Mouse (Mus musculus): Measurements from ENCODE around the gene Bend4. TPM values are rescaled to one million over a fixed set of nuclear protein-coding genes. Genes with fewer than 3 reads are reported as not detected.
A peak's percentile ranks its signal among the peaks of the same experiment; 100 is the strongest.

Gene Bend4
- polyA plus RNA-seq, 1 experiment from 2014 or later, result 5.1 TPM

DNA sequence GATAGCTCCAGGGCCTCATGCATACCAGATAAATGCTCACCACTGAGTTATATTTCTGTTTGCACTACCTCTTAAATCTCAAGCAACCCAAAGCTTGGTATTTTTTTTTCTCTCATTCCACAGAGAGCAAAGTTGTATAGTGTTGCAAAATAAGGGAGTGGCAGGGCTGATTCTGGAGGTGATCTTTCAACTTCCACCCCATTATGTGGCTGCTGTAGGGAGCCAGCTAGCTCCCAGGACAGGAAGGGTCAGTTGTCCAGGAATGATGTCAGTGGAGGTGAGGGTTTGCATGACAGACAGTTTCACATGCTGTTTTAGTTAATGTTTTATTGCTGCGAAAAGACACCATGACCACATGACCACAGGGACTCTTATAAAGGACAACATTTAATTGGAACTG, 26.2 kb upstream of the Bend4 start:
- no peaks in the 10 kb centered on the region for H3K27me3 ChIP-seq (replicated peaks; ENCODE audit: control insufficient read depth, insufficient read depth, low read length)
- no peak overlapping the region for H3K4me2 ChIP-seq (ENCODE audit: low read length)
- no peaks in the 10 kb centered on the region for H3K36me3 ChIP-seq (ENCODE audit: control insufficient read depth, insufficient read depth, low read length)
- no peaks in the 10 kb centered on the region for H3K9me3 ChIP-seq (ENCODE audit: control insufficient read depth, low read length)
- H3K9ac ChIP-seq (ENCODE audit: low read length), result no peak overlapping the region
- DNase-seq (ENCODE audit: low spot score), result no peak
- H3K4me3 ChIP-seq (ENCODE audit: low read depth, low read length), result no peak overlapping the region
- H3K4me1 ChIP-seq (replicated peaks; ENCODE audit: control insufficient read depth, insufficient read depth, low read length), result no peaks in the 10 kb centered on the region
- no peak for ATAC-seq (replicated peaks; ENCODE audit: low FRiP score, low TSS enrichment, low read depth)
- H3K27ac ChIP-seq (ENCODE audit: low read depth), result no peak overlapping the region
- WGBS, result 94% methylated on average over 1 of the region's 1 CpGs

DNA sequence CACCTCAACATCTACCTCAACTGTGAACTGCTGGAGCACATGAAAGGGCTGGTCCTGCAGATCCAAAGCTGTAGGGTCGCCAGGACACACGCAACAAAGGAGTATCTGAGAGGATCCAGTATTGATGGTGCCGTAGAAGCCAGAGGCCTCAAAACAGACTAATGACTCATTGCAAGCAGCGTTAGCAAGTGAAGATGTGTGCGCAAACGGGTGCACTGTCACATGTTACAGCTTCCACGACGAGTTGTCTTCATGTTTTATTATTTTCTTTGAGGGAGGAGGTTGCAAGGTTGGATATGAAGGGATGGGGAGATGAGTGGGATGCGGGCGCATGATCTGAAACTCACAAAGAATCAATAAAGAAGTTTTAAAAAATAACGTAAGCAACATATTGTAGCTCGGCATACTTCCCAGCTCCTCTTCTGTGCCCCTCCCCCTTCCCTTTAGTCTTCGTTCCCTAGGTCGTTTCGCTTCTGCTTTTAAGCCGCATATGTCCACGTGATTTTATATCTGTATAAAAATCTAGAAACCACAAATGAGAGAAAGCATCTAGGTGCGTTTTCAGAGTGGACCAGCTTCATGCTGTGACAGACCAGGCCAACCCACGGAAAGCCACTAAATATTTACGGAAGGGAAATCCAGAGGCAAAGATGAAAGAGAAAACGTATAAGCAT, 22.0 kb upstream of the Bend4 start:
- Histone ChIP-seq H3K27me3 (replicated peaks; ENCODE audit: control insufficient read depth, insufficient read depth, low read length) (no peaks in the 10 kb centered on the region), H3K9me3 (ENCODE audit: control insufficient read depth, low read length) (no peaks in the 10 kb centered on the region), H3K9ac (ENCODE audit: low read length) (no peak overlapping the region), H3K4me2 (ENCODE audit: low read length) (no peak overlapping the region), H3K4me1 (replicated peaks; ENCODE audit: control insufficient read depth, insufficient read depth, low read length) (peaks cover 6% of the 10 kb centered on the region; the same call in 1 of the 2 replicates), H3K36me3 (ENCODE audit: control insufficient read depth, insufficient read depth, low read length) (no peaks in the 10 kb centered on the region), H3K4me3 (ENCODE audit: low read depth, low read length) (no peak overlapping the region), H3K27ac (ENCODE audit: low read depth) (no peak overlapping the region)
- ATAC-seq (replicated peaks; ENCODE audit: low FRiP score, low TSS enrichment, low read depth) (no peak), DNase-seq (ENCODE audit: low spot score) (peak; percentile 46)
- 82% methylated on average over 21 of the region's 21 CpGs for WGBS

DNA sequence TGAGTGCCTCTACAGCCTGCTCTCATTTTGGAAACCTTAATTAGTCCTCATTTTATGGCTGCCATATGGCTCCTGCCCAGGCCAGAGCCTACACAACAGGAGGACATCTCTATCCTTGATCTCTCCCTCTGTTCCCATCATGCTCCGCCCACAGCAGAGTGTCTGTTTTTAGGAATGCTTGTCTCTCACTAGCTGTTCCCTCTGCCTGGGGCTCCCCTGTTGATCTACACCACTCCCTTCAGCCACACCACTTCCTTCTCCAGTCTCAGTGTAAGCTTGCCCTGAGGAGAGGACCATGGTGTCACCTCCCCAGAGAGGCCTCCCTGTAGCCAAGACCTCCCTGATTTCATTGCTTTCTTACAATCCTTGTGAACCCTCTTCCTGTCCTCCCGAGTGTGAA, 18.4 kb upstream of the Bend4 start:
- no peak overlapping the region for H3K4me3 ChIP-seq (ENCODE audit: low read depth, low read length)
- H3K9me3 ChIP-seq (ENCODE audit: control insufficient read depth, low read length), result no peaks in the 10 kb centered on the region
- H3K4me2 ChIP-seq (ENCODE audit: low read length), result no peak overlapping the region
- H3K36me3 ChIP-seq (ENCODE audit: control insufficient read depth, insufficient read depth, low read length), result no peaks in the 10 kb centered on the region
- no peak for ATAC-seq (replicated peaks; ENCODE audit: low FRiP score, low TSS enrichment, low read depth)
- no peak overlapping the region for H3K27ac ChIP-seq (ENCODE audit: low read depth)
- no peak for DNase-seq (ENCODE audit: low spot score)
- no peaks in the 10 kb centered on the region for H3K27me3 ChIP-seq (replicated peaks; ENCODE audit: control insufficient read depth, insufficient read depth, low read length)
- WGBS, result 36% methylated on average over 2 of the region's 2 CpGs
- no peak overlapping the region for H3K9ac ChIP-seq (ENCODE audit: low read length)
- H3K4me1 ChIP-seq (replicated peaks; ENCODE audit: control insufficient read depth, insufficient read depth, low read length), result peaks cover 12% of the 10 kb centered on the region; the same call in 1 of the 2 replicates

DNA sequence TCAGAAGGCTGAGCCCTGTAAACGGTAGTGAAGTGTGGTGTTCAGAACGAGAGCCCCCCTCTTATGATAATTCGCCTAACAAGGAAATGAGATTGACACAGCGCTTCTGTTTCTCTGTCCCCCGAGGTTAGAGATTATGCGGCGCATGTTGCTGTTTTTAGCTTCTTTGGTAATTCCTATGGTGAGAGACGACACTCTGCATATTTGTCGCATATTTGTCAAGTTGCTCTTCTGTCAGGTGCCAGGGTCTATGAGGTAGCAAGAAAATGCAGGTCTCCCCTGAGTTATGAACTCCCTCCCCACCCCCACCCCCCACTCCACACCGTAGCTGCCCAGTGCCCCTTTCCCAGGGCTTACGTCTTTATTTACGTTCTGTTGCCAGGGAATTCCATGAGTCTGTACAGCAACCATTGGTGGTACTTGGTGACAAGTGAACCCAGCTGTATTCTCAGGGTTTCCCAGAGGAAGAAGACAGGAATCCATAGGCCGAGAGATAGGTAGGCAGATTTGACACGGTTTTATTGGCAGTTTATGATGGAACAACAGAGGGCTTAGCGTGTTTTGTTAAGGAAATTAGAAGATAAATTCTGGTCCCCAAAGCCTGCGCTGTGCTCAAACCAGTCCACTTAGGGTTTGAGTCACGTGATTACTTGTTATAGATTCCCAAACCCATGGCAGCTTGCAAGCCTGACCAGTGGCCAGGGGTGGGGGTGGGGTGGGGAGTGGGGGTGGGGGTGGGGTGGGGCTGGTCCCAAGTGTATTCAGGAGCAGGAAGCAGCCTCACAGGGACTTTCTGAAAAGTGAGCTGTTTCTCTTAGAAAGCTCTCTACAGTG, 16.3 kb upstream of the Bend4 start:
- Histone ChIP-seq H3K4me3 (ENCODE audit: low read depth, low read length) (no peak overlapping the region), H3K9me3 (ENCODE audit: control insufficient read depth, low read length) (no peaks in the 10 kb centered on the region), H3K9ac (ENCODE audit: low read length) (no peak overlapping the region), H3K4me1 (replicated peaks; ENCODE audit: control insufficient read depth, insufficient read depth, low read length) (peaks cover 12% of the 10 kb centered on the region; the same call in 1 of the 2 replicates), H3K4me2 (ENCODE audit: low read length) (no peak overlapping the region), H3K36me3 (ENCODE audit: control insufficient read depth, insufficient read depth, low read length) (no peaks in the 10 kb centered on the region), H3K27me3 (replicated peaks; ENCODE audit: control insufficient read depth, insufficient read depth, low read length) (no peaks in the 10 kb centered on the region), H3K27ac (ENCODE audit: low read depth) (no peak overlapping the region)
- ATAC-seq (replicated peaks; ENCODE audit: low FRiP score, low TSS enrichment, low read depth) (no peak), DNase-seq (ENCODE audit: low spot score) (no peak)
- WGBS, result 24% methylated on average over 17 of the region's 17 CpGs

DNA sequence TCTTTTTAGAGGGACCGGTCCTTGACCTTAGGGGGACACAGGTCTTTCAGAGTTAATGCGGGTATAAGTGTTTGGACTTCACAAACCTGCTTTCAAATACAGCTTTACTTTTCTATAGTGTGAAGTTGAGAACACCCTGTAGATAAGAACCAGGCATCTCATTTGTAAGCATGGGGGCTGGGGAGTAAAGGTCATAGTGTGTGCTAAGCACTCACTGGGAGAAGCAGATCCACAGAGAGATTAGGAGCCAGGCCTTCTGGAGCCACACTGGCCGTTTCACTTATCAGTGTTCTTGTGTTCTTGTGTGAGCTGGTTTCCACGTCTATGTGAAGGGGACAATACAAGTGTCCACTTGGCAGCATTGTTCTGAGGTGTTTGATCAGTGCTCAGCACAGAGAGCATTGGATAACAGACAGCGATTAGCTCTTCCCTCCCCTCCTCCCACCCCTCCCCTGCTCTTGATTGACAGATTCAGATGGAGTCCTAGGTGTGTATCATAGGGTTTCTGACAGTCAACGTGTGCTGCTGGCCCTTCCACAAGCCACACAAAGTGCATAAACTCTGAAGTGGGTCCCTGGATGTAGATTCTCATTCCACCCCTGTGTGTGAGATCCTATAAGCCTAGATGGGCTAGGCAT, 14.8 kb upstream of the Bend4 start:
- 43% methylated on average over 6 of the region's 6 CpGs for WGBS

DNA sequence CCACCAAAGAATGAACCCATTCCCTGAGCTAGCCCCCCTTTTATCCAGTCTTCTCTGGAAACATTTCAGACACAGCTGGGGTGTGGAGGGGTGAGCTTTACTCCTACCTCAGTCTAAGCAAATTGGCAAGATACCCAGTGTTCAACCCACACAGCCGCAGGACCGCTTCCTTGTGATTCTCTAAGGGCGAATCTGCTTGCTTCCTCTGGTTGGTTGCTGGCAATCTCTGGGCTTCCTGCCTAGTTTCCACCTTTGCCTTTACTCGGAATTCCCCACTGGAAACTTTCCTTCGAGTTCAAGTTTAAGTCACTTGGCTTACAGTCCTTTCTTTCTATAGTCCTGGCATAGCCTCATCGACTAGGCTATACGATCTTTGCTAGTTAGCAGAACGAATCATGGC, 12.5 kb upstream of the Bend4 start:
- H3K4me1 ChIP-seq (replicated peaks; ENCODE audit: control insufficient read depth, insufficient read depth, low read length), result 0 out of 2 replicates have a peak, but pooled peaks cover 6% of the 10 kb centered on the region
- no peak overlapping the region for H3K27ac ChIP-seq (ENCODE audit: low read depth)
- no peak overlapping the region for H3K9ac ChIP-seq (ENCODE audit: low read length)
- no peaks in the 10 kb centered on the region for H3K27me3 ChIP-seq (replicated peaks; ENCODE audit: control insufficient read depth, insufficient read depth, low read length)
- H3K4me3 ChIP-seq (ENCODE audit: low read depth, low read length), result no peak overlapping the region
- WGBS, result 90% methylated on average over 8 of the region's 8 CpGs
- ATAC-seq (replicated peaks; ENCODE audit: low FRiP score, low TSS enrichment, low read depth) (no peak), DNase-seq (ENCODE audit: low spot score) (no peak)
- no peak overlapping the region for H3K4me2 ChIP-seq (ENCODE audit: low read length)
- no peaks in the 10 kb centered on the region for H3K9me3 ChIP-seq (ENCODE audit: control insufficient read depth, low read length)
- no peaks in the 10 kb centered on the region for H3K36me3 ChIP-seq (ENCODE audit: control insufficient read depth, insufficient read depth, low read length)

More for the DNA sequence above, 14.8 kb upstream of the Bend4 start:
- DNase-seq (ENCODE audit: low spot score), result no peak
- H3K4me1 ChIP-seq (replicated peaks; ENCODE audit: control insufficient read depth, insufficient read depth, low read length), result peaks cover 12% of the 10 kb centered on the region; the same call in 1 of the 2 replicates
- H3K27ac ChIP-seq (ENCODE audit: low read depth), result no peak overlapping the region
- H3K4me3 ChIP-seq (ENCODE audit: low read depth, low read length), result no peak overlapping the region
- H3K36me3 ChIP-seq (ENCODE audit: control insufficient read depth, insufficient read depth, low read length), result no peaks in the 10 kb centered on the region
- H3K4me2 ChIP-seq (ENCODE audit: low read length), result no peak overlapping the region
- no peaks in the 10 kb centered on the region for H3K27me3 ChIP-seq (replicated peaks; ENCODE audit: control insufficient read depth, insufficient read depth, low read length)
- no peaks in the 10 kb centered on the region for H3K9me3 ChIP-seq (ENCODE audit: control insufficient read depth, low read length)
- ATAC-seq (replicated peaks; ENCODE audit: low FRiP score, low TSS enrichment, low read depth), result 0 out of 2 replicates have a peak, but pooled peaks have one; percentile 53
- no peak overlapping the region for H3K9ac ChIP-seq (ENCODE audit: low read length)

DNA sequence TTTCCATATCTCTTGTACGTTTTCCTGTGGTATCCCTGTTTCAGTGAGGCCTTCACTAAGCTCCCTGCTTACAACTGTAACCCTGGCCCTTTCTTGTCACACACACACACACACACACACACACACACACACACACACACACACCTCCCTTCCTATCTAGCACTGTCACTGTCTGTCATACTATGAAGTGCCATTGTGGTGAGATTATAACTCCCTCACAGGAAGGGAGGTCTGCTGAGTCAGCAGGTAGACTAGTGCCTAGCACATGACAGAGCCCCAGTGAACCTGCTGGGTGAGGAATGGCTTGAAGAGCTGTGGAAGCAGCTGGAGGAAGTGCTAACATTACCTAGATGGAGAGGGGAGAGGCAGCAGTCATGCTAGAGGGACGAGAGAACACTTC, 9.3 kb upstream of the Bend4 start:
- Histone ChIP-seq H3K27ac (ENCODE audit: low read depth) (no peak overlapping the region), H3K4me3 (ENCODE audit: low read depth, low read length) (no peak overlapping the region), H3K4me2 (ENCODE audit: low read length) (no peak overlapping the region), H3K36me3 (ENCODE audit: control insufficient read depth, insufficient read depth, low read length) (no peaks in the 10 kb centered on the region), H3K9me3 (ENCODE audit: control insufficient read depth, low read length) (no peaks in the 10 kb centered on the region), H3K9ac (ENCODE audit: low read length) (no peak overlapping the region), H3K27me3 (replicated peaks; ENCODE audit: control insufficient read depth, insufficient read depth, low read length) (no peaks in the 10 kb centered on the region), H3K4me1 (replicated peaks; ENCODE audit: control insufficient read depth, insufficient read depth, low read length) (no peaks in the 10 kb centered on the region)
- no peak for DNase-seq (ENCODE audit: low spot score)
- WGBS, result 28% methylated on average over 2 of the region's 2 CpGs
- no peak for ATAC-seq (replicated peaks; ENCODE audit: low FRiP score, low TSS enrichment, low read depth)

DNA sequence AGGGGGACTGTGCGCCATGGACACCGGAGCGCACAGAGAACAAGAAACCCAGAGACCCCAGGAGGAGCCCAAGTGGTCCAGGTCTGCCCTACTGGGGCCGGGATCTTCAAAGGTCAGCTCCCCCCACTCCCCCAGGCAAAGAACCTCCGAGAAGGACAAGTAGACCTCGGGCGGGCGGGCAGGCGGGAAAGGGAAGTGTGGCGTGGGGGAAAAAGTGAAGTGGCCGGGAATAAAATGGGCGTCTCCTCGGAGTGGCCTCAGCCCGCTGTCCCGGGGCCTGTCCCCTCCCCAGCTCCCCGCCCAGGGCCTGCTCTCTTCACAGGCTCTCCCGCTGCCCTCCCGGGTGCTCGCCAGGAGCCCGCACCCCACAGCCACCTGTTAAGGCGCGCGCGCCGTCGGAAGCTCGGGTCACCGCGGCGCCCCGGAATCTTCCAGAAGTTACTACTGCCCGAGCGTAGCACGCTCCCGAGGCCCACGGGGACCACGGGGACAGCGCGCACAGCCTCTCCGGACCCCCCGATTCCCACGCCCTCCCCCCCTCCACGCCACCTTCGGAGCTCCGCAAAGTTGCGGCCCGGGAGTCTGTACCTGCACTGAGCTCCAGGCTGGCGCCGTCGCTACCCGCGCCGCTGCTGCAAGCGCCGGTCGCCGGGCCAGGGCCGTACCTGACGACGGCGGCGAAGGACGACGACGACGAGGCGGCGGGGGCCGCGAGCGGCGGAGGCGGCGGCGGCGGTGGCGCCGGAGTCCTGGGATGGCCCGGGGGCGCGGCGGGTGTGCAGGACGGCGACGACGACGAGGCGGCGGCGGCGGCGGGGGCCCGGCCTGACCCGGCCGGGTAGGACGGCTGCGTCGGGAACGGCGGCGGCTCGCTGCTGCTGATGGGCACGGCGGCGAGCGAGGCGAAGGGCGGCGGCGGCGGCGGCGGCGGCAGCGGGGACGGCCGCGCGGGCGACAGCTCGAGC, 1.4 kb downstream of the Bend4 start:
- peak; percentile 74 for DNase-seq (ENCODE audit: low spot score)
- peak; percentile 36 for ATAC-seq (replicated peaks; ENCODE audit: low FRiP score, low TSS enrichment, low read depth)
- Histone ChIP-seq H3K4me3 (ENCODE audit: low read depth, low read length) (peak overlapping the region; percentile 65), H3K27me3 (replicated peaks; ENCODE audit: control insufficient read depth, insufficient read depth, low read length) (peaks cover 15% of the 10 kb centered on the region), H3K4me1 (replicated peaks; ENCODE audit: control insufficient read depth, insufficient read depth, low read length) (0 out of 2 replicates have a peak, but pooled peaks cover 3% of the 10 kb centered on the region), H3K9ac (ENCODE audit: low read length) (peak overlapping the region; percentile 56), H3K36me3 (ENCODE audit: control insufficient read depth, insufficient read depth, low read length) (no peaks in the 10 kb centered on the region), H3K27ac (ENCODE audit: low read depth) (no peak overlapping the region), H3K9me3 (ENCODE audit: control insufficient read depth, low read length) (no peaks in the 10 kb centered on the region), H3K4me2 (ENCODE audit: low read length) (peak overlapping the region; percentile 76)
- WGBS, result under 1% methylated on average over 98 of the region's 121 CpGs

Measured in intestine, embryonic 14.5 days (tissue).